Mouse (Mus musculus) urinary bladder, postnatal 25 days (tissue): Measurements from ENCODE around the gene Prepl.

ENCODE experiments used
- DNase-seq: peaks from one replicate; pipeline ENCODE4 v3.0.0; 2022; ENCODE audit warnings: low spot score

The Prepl gene

DNA sequence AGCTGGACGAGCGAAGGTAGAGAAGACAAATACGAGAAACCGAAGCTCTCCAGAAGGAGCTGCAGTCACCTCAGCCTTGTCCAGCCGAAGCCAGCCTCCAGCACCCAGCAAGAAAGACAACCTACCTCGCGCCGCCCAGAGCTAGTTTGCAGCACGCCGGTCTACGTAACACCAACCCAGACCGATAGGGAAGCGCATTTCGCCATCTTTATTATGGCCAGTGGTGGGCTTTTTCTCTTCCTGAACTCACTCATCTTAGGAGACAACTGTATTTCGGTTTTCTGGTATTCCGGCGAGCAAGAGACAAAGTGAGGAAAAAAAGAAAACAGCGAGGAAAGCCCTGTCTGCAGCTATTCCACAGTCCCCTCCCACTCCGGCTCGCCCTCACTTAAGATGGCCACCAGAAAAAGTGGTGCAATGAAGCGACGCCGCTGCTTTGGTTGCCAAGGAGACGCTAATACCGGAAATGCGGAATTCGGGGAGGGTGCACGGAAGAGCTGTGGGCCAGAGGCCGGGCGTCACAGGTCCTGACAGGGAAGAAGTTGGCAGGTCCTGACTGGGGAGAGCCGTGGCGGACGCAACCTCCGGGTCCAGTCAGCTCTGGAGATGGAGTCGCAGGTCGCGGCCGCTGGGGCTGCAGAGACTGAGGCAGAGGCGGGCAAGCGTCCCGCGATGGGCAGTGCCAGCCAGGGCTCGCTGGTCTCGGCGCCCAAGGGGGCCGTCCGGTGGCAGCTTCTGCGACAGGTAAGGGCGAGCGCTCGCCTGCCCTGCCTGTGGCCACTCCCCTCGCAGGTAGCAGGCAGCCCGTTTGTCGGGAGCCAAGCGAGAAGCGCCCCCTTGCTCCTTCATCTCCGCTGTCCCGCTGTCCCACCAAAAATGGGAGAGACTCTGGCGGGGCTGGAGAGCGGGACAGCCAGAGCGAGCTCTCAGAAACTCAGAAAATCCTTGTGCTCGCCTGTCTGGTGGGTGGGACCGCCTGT lies at the start of gene Prepl, which contains the start of gene Camkmt:
Prepl (minus strand) TSS at position 122 of the 980 bp plus-strand sequence.
Camkmt (plus strand) TSS at position 433 of the 980 bp plus-strand sequence.
- peak; percentile 92 for DNase-seq

DNA sequence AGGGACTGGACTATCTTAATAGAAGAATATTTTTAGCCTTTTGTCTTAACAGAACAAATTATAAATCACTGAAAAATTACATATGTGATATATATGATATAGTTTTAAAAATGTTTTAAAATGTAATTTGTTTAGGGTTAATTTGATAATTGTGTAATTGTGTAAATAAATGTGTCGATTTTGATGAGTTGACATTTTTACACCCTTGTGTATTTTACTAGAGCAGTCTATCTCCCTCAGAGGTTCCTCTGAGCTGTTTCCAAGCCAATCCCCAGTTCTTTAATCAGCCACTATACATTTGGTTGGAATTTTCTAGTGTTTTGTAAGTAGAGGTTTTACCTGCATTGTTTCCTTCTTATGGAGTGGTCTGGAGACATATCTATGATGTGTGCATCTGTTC lies 48.4 kb upstream of the Prepl start:
- no peak for DNase-seq

DNA sequence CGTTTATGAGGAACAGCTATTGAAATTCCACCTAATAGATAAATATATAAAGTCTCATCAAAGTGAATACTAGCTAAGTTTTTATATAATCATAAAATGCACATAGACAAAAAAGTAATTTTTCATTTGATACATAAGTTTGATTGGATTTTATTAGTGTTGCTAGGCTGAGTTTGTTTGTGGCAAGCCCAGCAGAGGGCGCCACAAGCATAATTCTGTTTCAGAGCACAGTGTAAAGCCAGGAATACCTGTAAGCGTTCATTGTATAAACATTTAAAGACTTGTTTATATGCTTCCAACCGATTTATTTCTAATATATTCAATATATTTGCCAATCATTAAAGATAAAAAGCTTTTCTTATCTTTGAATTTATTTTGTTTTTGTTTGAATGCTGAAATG lies 26.6 kb upstream of the Prepl start:
- peak; percentile 60 for DNase-seq

DNA sequence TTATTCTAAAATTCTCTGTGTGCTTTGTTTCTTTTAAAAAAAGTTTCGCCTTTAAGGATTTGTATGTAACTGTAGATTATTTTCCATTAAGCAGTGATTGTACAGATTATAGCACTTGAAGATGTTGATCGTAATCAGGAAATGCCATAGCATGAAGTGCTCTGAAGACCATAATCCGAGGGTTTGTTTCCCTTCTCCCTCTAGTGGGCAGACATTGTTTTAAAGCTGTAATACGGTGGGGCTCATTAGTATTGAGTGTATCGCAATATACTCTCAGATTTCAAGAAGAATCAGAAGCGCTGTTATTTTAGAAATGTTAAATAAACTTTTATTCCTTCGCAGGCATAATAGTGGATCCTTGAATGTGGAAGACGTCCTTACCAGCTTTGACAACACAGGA lies 23.4 kb upstream of the Prepl start:
- no peak for DNase-seq

DNA sequence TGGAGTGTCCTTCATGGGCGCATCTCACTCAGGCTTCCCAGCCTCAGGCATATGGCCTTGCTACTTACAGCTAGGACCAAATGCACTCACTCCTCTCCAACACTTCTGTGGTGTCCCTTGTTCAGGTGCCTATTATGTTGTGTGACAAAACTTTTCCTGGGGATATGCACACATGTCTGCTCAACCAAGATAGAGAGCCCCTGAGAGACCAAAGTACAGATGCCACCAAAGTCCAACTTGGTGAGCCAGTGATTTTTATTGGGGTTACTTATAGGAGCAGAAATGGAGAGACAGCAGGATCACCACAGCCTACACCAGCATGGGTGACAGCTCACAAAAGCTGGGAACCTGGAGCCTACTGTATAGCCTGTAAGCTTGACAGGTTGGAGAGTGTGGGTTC lies 20.6 kb upstream of the Prepl start:
- no peak for DNase-seq

DNA sequence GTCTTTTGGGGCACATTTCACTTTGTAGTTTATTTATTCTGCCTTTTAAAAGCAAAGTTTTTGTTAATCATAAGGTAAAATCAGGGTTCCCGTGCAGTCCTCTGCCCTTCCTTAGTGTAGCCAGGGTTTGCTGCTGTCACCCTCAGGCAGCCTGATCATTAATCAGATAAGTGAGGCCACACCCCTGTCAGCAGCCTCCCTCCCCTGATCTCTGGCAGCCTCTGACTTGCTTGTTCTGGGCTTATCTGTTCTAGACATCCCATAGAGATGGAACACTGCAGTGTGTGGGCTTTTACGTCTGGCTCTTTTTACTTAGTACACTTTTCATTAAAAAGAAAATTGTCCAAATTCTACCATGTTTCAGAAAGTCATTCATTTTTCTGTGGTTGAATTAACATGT lies 13.3 kb upstream of the Prepl start:
- no peak for DNase-seq

DNA sequence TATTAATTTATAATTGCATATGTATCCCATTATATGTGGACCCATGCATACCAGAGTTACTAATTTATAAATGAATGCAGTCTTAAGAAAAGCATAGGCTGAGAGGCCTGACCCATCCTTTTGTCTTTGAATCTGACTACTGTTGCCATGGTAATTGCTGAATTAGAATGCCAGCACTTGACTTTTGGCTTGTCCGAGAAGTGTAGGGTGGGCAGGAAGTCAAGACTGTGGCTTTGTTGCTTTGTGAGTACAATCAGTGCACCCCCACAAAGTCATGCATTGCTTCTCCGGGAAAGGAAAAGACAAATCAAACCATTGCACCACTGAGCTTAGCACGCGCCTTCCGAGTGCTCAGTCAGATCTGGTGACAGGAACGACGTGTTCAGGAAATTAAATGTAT lies 11.7 kb upstream of the Prepl start:
- DNase-seq: no peak

DNA sequence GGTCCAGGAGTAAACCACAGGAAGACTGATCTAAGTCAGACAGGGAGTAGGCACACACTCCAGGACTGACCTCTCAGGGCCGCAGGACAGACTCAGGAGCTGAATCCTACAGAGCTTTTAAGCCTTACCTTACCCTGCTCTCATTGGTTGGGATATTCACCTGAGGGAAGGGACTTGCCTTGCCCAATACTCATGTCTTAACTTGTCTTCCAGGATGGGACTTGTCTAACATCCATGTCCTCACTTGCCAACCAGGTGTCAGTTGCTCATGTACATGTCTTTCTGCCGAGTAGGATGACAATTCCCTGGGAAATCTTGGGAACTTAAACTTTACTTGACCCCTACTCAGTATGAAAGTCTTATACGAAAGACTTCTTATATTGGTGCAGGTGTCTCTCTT lies 10.2 kb upstream of the Prepl start:
- DNase-seq: no peak

DNA sequence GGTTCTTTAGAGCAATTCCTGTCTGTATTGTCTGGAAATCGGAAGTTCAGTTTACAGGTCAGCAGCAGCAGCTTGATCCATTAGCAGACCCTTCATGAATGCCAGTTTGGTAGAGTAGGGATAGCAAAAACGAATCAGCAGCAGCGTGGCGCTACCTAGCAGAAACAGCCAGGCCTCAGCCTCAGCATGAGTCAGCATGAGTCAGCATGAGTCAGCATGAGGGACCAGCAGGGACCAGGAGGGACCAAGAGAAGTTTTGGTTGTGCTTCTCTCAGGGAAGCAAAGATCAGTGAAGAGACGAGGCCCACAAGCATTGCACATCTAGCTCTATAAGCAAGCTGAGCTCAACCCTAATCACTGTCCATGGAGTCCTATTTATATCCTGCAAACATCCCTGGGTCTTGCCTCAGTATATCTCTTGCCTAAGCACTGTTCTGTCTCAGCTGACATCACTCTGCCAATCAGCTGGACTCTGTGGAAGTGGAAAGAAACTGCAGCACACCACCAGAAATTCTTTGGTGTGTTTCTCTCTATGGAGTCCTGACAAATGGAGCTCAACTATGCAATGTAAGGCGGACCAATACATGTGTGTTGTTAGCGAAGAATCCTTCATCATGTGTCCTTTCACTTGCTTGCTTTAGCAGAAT lies 8.8 kb upstream of the Prepl start:
- no peak for DNase-seq

DNA sequence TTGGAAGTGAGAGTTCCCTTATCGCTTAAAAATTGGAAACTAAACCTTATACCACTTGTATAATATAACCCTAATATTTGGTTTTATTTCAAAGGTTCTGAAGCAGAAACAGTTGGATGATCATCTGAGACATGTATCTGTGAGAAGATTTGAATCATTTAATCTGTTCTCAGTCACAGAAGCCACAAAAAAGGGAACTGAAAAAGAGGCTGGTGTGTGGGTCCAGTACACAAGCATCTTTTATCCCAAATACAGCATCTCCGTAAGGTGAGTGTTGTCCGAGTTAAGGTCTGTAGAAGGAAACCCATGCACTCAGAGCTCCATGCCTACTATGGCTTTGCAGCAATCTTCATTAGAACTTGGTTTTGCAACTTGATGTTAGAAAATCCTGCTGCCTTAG lies 6.4 kb upstream of the Prepl start:
- DNase-seq: no peak

DNA sequence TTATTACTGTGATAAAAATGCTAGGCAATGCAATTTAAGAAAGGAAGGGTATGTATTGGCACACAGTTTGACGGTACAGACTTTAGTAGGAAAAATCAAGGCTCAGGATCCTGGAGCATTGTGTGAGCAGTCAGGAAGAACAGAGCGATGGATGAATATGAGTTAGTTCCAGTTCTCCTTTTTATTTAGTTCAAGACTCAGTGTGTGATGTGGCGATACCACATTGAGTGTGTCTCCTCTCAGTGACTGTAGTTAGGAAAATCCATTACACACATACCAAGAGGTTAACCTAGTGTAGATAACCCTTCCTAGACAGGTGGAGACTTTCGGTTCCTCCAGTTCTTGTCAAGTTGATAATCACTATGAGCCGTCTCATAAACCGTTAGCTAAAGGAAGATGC lies 1.7 kb upstream of the Prepl start:
- DNase-seq: no peak

DNA sequence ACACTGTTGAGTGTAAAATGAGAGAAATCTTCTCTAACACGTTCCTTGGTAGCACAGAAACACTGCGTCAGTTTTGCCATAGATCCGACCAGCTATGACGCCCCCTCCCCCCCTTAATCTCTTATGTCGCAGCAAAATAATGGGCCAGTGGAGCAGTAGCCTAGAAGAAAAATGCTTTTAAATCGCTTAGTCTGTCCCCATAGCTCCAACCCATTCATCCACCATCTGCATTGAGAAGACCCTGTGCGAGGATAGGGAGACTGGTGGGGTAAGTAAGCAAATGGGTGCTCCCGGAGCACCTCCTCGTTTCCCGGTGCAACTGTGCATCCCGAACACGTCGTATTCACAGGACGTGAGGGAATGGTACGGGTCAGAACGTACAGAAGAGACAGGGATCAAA lies 420 bp downstream of the Prepl start:
- no peak for DNase-seq

DNA sequence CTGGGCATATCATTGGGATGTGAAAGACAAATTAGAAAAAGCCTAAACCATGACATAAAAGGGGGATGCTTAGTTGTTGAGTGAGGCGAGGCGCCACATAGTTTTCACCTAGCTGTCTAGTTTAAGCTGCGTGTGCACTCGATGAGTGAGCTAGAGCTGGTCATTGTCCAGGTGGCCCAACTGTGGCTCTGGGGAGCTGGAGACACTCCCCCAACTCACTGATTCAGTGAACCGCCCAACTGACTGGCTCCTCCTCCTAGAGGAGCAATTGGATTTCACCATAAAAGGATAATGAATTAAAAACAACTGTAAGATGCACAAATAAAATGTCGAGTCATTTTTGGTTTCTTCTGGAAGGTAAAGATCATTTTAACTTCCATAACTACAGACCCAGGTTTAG lies 1.0 kb downstream of the Prepl start:
- DNase-seq: no peak

DNA sequence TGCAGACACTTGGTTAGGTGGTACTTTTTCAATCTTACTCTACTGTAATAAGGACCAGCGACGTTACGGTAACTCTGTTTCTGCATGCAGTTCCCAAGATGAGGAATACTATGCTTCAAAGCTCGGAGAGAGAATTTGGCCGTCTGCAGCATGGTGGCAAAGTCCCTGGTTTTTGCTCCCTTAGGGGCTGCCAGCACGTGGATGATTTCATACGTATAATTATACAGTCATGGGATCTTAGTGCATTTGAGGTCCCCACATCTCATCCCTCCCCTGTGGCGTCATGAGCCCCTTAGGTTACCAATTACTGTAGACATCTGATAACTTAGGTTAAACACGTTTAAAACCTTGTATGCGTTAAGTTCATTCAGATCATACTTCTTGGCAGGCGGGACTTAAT lies 1.6 kb downstream of the Prepl start:
- no peak for DNase-seq

DNA sequence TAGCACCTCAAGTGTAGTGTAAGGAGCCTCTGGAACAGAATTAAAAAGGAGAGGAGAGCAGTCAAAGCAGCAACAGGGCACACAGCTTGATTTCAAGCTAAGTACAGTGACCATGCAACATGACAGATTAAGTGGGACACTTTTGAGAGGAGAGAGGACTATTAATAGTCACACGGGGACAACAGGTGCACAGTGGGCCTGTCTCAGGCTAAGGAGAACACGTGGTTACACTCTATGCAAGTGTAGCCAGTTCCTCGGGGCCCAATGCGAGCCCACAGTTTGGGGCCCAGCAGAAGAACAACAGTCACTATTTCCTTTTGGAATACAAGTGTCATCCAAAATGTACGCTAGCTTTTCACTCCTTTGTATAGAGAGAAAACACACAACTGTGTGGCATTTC lies 2.5 kb downstream of the Prepl start:
- no peak for DNase-seq

DNA sequence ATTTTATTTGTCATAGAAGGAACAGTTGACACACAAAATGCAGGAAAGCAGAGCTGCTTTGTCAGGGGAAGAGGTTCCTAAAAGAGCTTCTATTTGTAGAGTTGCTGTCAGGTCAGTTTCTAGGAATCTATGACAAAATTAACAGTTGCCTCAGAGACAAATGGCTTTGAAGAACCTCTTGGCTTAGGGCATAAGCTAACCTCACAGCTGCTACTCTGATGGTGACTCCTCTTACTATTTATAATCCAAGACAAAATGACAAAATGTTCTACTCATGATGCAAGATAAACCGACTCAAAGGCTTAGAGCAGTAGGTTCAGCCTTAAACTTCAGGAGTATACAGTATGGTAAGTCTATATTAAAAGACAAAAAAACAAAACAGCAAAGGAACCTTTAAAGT lies 3.5 kb downstream of the Prepl start:
- DNase-seq: no peak

DNA sequence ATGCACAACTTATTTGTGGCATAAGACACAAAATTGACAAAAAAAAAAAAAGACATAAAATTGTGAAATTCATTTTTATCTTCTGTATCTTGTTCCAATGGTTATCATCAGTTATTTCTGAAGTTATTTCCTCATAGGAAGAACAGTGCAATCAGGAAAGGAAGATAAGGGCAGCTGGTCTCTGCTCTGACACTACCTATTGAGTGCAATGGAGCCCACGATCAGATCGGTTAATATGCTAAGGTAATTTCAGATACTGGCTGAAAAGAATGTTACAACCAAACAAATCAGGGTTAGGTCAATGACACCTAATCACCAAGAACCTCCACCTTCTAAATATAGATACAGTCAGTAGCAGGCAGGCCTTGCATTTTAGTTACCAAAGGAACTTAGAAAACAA lies 4.7 kb downstream of the Prepl start:
- no peak for DNase-seq

DNA sequence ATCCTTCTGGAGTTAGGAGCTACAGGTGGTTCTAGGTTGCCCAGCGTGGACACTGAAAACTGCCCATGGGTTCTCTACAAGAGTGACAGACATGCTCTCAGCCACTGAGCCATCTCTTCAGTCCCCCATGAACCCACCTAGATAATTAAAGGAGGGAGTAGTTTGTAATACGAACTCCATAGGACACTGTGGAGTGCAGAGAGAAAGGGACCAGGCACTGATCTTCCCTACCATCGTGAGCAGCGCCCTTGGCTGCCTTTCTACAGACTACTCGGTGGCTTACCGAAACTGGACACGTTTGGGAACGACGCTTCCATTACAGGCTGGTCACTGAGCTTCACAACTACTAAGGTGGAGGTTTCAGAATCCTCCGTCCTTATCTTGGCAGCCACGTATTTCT lies 9.3 kb downstream of the Prepl start:
- no peak for DNase-seq

DNA sequence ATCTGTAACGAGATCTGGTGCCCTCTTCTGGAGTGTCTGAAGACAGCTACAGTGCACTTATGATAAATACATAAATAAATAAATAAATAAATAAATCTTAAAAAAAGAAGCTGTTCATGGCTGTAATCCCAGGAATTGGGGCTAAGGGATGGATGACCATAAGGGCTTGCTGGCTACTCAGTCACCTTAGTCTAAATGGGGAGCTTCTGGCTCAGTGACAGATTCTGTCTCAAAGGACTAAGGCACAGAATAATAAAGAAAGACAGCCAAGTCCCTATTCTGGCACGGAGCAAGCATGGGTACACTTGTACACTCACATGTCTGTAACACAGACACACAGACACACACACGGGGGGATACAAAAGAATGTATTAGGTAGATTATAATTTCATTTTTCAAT lies 10.8 kb downstream of the Prepl start:
- no peak for DNase-seq

DNA sequence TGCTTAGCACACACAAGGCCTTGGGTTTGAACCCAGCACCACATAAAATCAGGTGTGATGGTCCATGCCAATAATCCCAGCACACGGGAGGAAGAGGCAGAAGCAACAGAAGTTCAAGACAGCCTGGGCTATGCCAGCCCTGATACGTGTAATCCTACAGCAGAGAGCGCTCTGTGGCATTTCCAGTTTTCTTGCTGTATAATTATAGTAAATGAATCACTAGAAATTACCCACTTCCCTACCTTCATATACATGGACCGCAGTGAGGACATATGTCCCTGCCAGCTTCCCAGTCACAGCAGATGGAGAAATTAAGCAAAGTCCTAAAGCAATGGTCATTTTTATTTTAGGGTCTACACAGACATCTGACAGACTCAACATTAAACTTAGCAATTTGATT lies 16.0 kb downstream of the Prepl start:
- DNase-seq: no peak

DNA sequence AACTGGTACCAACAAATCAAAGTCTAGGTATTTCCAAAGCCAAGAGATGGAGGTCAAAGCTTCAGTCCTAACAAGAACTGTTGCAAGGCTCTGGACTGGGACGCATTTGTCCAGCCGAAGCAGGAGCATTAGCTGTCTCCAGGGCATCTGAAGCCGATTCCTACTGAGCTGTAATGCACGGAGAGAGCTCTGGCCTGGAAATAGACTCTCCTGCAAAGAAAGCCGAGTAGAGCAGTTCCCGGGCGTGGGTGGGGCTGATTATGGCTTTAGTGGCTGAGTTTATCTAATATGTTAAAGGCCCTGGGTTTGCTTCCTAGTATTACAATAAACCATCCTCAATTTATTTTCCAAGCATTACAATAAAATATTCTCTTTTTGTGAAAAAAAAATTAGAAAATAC lies 16.8 kb downstream of the Prepl start:
- no peak for DNase-seq

DNA sequence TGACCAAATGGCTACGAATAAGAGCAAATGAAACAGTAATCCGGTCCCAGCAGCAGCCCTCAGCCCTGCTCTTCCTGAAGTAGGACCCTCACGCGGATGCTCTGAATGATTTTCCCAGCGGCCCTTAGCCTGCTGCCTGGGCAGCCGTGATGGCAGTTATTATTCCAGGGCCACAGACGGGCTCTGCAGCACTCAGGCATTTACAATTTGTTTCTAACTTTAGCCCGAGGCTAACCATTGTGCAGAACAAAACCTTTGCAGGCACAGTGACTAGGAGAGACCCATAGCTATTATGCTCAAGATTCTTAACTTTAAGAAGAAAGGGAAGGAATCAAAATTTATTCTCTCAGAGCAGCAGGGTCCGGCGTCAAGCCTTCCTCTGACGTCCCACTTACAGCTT lies 17.7 kb downstream of the Prepl start:
- no peak for DNase-seq

DNA sequence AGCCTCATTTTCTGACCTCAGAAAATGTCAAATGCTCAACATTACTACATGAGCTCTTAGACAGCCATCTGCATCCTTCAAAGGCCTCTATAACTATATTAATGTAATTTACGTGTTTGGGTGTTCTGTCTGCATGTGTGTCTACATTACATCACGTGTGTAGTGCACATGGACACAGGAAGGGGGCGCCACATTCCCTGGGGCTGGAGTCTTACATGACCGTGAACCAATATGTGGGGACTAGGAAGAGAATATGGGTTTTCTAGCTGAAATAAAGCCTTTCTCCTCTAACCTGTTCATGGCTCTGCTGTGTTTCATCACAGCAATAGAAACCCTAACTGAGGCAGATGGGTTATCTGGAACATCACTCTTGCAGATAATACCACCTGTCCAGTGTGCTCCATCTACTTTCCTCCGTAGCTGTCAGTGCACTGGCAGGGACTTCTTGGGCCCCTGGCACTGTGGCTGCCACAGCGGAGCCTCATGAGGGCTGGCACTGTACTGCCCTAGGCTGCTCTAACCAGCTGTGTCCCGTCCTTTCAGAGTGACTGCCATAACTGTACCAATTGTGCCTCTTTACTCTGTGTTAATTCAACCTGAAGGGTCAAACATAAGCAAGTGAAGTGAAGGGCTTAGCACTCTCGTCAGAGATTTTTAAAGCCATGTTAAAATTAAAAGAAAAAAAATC lies 18.8 kb downstream of the Prepl start:
- no peak for DNase-seq
